Mouse (Mus musculus): ENCODE results near the gene Dusp7.

The Dusp7 gene

DNA sequence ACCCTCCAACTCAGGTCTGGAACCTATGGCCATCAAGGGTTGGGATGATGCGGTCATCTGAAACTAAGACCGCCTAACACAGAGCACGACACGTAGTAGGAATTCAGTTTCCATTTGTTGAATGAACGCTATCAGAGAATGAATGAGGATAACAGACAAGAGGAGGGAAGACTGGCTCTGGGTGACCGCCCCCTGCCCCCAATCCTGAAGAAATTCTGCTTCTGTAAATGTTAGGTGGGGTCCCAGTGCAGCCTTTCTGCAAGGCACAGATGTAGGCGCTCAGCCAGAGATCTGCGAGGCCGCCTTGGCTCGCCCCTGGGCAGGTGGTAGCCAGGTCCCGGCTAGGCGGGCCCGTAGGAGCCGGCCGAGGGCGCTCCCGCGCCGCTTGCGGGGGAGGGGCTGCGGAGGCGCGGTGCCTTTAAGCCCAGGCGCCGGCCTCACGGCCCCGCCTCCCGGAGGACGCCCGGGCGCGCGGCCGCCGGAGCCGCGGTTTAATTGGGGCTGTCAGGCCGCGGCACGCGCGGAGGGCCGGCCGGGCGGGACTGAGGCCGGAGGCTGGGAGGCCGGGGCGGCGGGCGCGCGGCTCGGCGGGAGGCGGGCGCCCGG, at the start of gene Dusp7:
Gene Dusp7, plus strand, starts transcription at position 521 of the 606 bp plus-strand sequence.
- DNase-seq (ENCODE audit: low read depth, low spot score) = peak; percentile 75

- DNase-seq (ENCODE audit: low read depth, low spot score) = no peak
These were observed 49.3 kb upstream of the Dusp7 start for GRCm38 (mm10) chr9:106319095-106319494.

GRCm38 (mm10) chr9:106322497-106322896, 45.9 kb upstream of the Dusp7 start:
- DNase-seq (ENCODE audit: low read depth, low spot score) = no peak

- no peak for DNase-seq (ENCODE audit: low read depth, low spot score)
These were observed 42.2 kb upstream of the Dusp7 start for GRCm38 (mm10) chr9:106326241-106326640.

DNA sequence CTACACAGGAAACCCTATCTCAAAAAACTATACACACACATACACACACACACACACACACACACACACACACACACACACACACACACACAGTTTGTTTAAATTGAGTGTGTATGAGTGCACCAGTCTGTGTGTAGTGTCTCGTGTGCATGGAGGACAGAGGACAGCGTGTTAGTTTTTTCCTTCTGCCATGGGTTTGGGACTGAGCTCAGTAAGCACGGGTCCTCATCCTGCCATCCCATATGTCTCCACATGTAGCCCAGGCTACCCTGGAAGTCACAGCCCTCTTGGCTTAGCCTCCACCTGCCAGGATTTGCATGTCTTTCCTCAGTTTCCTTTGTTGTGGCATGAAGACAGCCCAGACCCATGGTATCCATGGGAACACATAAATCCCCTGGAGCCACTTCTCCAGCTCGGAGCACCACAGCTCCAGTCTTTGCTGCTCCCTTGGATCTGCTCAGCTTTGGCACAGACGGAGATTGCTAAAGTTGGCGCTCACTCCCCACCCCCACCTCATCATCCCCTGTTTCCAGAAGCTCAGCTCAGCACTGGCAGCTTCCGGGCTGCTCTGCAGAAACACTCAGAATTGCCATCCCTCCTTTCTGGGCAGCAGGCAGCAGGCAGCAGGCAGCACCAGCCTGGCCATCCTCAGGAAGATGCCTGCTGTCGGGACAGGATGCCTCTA, 41.2 kb upstream of the Dusp7 start:
- no peak for DNase-seq (ENCODE audit: low read depth, low spot score)

GRCm38 (mm10) chr9:106328068-106328610, 40.3 kb upstream of the Dusp7 start:
- no peak for DNase-seq (ENCODE audit: low read depth, low spot score)

DNA sequence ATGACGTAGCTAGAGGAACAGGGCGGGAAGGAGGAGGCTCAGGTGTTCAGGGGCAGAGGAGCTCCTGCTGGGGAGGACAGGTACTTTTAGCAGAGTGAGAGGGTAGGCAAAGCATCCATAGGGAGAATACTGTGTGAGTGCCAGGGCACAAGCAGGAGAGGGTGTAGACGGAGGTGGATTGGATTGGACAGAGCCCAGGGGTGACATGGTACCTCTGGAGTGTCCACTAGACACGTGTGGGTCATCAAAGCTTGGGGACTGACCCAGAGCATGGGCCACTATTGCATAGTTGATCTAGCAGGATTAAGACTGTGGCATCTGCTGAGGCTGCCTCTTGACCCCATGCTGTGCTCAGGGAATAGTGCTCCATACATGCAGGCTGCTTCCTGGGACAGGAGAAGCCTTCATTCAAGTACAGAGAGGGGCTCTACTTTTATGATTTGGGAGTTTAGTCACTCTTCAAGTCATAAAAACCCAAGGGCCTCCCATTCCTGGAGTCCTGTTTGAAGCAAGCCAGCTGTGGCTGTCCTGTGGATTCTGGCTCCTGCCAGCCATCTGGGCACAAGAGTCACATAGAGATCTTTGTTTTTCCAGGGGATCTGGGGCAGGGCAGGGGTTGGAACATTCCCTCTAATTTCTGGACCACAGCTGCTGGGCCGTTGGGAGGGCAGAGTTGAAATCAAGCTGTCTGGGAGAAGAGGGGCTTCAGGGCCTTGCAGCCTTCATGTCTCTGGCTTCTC, 39.5 kb upstream of the Dusp7 start:
- DNase-seq (ENCODE audit: low read depth, low spot score) = no peak

- DNase-seq (ENCODE audit: low read depth, low spot score) = no peak
These were observed 35.7 kb upstream of the Dusp7 start for GRCm38 (mm10) chr9:106332746-106333145.

DNA sequence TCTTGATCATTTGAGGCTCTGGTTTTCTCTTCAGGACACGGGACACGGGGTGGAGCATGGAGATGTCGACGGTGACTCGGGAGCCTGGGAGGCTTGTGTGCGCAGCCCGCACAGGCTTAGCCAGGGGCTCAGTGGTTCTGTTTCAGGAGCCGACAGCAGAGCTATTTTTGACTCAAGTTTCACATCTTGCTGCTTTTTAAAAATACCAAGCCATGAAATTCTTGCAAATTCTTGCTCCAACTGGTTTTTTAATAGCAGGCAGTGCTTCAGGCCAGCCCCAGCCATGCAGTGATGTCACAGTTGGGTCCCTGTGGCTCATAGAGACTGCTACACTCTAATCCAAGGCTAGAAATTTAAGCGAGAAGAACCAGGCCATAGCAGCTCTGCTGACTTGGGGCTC, 30.8 kb upstream of the Dusp7 start:
- DNase-seq (ENCODE audit: low read depth, low spot score) = no peak

GRCm38 (mm10) chr9:106338462-106339172, 29.8 kb upstream of the Dusp7 start:
- no peak for DNase-seq (ENCODE audit: low read depth, low spot score)

DNA sequence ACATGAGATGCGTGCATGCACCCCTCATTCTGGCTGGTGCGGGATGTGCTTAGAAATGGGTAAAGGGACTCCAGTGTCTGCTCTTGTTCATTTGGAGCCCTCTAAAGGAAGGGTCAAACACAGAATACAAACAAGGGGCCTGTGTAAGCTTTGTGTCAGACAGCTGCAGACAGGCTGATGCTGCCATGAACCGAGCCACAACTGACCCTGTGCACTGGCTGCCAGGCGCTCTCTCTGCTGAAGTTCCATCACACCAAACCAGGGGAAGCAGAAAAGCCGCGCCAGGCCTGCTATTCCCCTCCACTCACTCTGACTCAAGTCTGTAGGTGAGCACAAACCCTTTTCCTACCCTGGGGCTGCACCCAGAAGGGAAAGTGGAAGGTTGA, 29.3 kb upstream of the Dusp7 start:
- no peak for DNase-seq (ENCODE audit: low read depth, low spot score)

GRCm38 (mm10) chr9:106339730-106340129, 28.7 kb upstream of the Dusp7 start:
- DNase-seq (ENCODE audit: low read depth, low spot score) = no peak

DNA sequence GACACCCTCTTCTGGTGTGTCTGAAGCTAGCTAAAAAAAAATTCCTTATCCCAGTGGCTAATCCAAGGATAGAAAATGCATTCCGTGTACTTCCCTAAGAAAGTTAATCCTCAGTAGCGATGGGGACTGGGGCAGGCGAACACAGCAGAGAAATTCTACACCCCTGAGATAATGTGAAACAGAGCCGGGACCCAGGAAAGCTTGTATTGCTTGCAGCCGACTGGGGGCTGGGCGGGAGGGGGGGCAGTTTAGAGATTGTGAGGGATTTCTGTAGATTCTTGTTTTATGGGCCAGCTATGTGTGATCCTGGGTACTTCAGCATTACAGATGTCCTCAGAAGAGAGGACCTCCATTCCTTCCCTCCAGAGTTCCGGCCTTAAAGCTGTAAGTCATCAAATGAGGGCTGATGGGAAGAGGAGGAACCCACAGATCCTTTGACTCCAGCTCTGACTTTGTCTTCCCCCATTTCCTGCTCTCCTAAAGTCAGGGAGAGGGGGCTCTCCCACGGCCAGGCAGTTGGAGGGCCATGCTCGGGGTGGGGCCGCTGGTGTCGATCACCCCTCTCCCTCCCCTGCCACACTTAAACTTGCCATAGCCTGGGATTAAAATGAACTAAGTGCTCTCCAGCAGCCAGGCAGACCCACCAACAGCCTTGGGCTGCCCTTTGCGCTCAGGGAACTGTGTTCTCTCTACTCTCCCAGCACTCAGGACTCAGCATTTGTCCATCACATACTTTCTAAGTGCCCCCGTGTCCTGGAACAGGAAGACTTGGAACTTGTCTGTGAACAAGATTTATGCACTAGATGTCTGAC, 27.7 kb upstream of the Dusp7 start:
- DNase-seq (ENCODE audit: low read depth, low spot score) = no peak

GRCm38 (mm10) chr9:106341313-106341686, 27.1 kb upstream of the Dusp7 start:
- DNase-seq (ENCODE audit: low read depth, low spot score) = no peak

DNA sequence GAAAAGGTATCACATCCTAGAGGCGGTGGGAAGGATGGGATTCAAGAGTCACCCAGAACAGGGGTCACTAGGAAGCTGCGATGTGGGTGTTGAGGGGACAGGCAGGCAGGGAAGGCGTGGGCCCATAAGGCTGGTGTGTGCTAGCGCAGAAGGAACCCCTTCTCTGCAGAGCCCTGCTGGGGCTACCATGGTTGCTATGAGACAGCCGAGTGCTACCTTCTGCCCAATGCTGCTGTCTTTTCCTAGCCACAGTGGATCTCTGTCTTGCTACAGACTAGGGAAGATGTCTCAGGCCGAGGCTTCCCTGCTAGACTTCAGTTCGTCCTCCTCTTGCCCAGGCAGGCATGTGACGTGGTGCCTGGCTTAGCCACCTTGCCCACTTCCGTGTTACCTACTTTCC, 25.9 kb upstream of the Dusp7 start:
- DNase-seq (ENCODE audit: low read depth, low spot score) = no peak

- DNase-seq (ENCODE audit: low read depth, low spot score) = peak; percentile 62
These were observed 23.3 kb upstream of the Dusp7 start for GRCm38 (mm10) chr9:106345167-106345566.

DNA sequence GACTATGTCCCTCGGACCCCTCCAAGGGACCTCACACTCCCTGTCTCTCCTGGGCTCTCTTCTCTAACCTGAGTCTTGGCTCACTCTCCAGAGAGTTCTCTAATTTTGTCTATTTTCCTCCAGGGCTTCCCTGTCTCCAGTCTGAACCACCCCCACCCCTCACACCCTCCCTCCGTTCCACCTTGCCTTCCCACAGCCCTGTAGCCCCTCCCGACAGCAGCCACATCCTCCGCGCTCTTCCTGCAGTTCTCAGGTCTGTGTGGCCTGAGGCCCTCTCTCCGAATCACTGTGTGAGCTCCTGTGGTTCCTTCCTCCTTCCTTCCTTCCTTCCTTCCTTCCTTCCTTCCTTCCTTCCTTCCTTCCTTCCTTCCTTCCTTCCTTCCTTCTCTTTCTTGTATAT, 22.8 kb upstream of the Dusp7 start:
- DNase-seq (ENCODE audit: low read depth, low spot score) = no peak

DNA sequence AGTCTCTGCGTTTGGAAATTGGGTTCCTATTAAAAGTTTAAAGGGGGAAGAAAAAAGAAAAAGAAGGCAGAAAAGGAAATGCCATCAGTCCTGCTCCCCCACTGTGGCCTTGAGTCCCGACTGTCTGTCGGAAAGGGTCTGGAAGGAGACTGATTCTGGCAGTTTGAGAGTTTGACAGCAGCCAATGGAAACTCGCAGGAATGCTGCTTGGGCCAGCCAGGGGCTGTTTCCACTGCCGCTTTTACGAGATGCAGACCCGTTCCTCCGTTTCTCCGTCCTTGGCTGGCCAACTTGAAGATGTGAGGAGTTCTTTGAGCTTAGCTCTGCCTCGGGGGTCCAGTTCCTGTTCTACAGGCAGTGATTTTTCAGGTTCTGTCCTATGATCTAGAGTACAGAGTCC, 20.2 kb upstream of the Dusp7 start:
- no peak for DNase-seq (ENCODE audit: low read depth, low spot score)

- DNase-seq (ENCODE audit: low read depth, low spot score) = no peak
These were observed 19.4 kb upstream of the Dusp7 start for GRCm38 (mm10) chr9:106349075-106349474.

DNA sequence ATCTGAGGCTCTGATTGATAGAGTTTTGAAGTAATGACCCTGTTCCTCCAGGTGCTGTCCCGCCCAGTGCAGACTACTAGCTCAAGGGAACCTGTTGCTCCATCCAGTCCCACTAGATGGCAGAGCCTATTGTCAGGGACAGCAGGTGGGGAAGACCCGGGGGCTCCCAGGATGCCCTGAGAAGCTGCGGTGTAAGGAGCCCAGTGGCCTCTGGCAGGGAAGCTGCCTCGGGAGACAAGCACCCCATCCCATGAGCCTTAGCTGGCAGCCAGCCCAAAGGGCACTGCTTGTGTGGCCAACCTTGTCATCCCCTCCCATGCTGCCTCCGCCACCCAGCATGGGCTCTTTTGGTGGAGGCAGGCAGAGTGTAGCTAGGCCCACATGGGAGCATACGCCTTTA, 17.3 kb upstream of the Dusp7 start:
- no peak for DNase-seq (ENCODE audit: low read depth, low spot score)

- no peak for DNase-seq (ENCODE audit: low read depth, low spot score)
These were observed 14.7 kb upstream of the Dusp7 start for GRCm38 (mm10) chr9:106353779-106354178.

All from retina, adult 2 months (tissue).